Mouse (Mus musculus) embryonic facial prominence, embryonic 14.5 days (tissue): ENCODE measurements around the gene Ssb. TPM values are rescaled to one million over a fixed set of nuclear protein-coding genes. Genes with fewer than 3 reads are reported as not detected.

Source experiments
- ATAC-seq: fragments of 200-750 bp; cut with Nextera tagmentation; 2 replicates; pipeline ENCODE4 v1.8.0; 2017; ENCODE audit warnings: low read depth, moderate number of reproducible peaks, moderate TSS enrichment
- DNase-seq: peaks from one replicate; pipeline ENCODE4 v3.0.0-alpha.2; 2015; ENCODE audit warnings: low spot score
- H3K27ac ChIP-seq: fragments of 300-500 bp; sonication (generic); replicated peaks from 2 replicates; pipeline ENCODE4 v1.5.1; 2014; ENCODE audit warnings: low read depth, mild to moderate bottlenecking, low read length, moderate library complexity
- H3K27me3 ChIP-seq: fragments of 300-500 bp; sonication (generic); replicated peaks from 2 replicates; pipeline ENCODE4 v1.6.1; 2014; ENCODE audit warnings: low read length; ENCODE audit not compliant: control insufficient read depth, insufficient read depth
- H3K36me3 ChIP-seq: fragments of 300-500 bp; sonication (generic); 2 replicates; pipeline ENCODE4 v1.6.1; 2014; ENCODE audit warnings: low read length, mixed read lengths; ENCODE audit not compliant: control insufficient read depth, insufficient read depth
- H3K4me1 ChIP-seq: fragments of 300-500 bp; sonication (generic); 2 replicates; pipeline ENCODE4 v1.6.1; 2014; ENCODE audit warnings: antibody characterized with exemption, low read length; ENCODE audit not compliant: control insufficient read depth, insufficient read depth
- H3K4me2 ChIP-seq: fragments of 300-500 bp; sonication (generic); 2 replicates; pipeline ENCODE4 v1.6.1; 2014; ENCODE audit warnings: low read depth, mild to moderate bottlenecking, low read length, moderate library complexity, mixed read lengths
- H3K4me3 ChIP-seq: fragments of 300-500 bp; sonication (generic); 2 replicates; pipeline ENCODE4 v1.5.1; 2014; ENCODE audit warnings: low read depth, mild to moderate bottlenecking, low read length
- H3K9ac ChIP-seq: fragments of 300-500 bp; sonication (generic); 2 replicates; pipeline ENCODE4 v1.6.1; 2014; ENCODE audit warnings: low read depth, mild to moderate bottlenecking, low read length, moderate library complexity, mixed read lengths
- H3K9me3 ChIP-seq: fragments of 300-500 bp; sonication (generic); 2 replicates; pipeline ENCODE4 v1.6.1; 2016; ENCODE audit warnings: low read length; ENCODE audit not compliant: control insufficient read depth
- whole genome bisulfite sequencing: fragments of 180-500 bp; shearing (Covaris S2); extraction: QIAGEN DNeasy Blood & Tissue Kit; methylation state at CpG from one replicate; pipeline ENCODE4 v1.1.7; 2014; 5-methylcytosine and 5-hydroxymethylcytosine counted together
- polyA plus RNA-seq: library from polyadenylated mRNA; unstranded; fragments of >200 nt; fragmentation: Nextera tagmentation; extraction: Ambion mirVana; gene quantifications from 2 replicates; pipeline ENCODE4 v1.2.1, GENCODE M21; 2014

Ssb gene
- polyA plus RNA-seq, 1 experiment from 2014 or later: 303 TPM

DNA sequence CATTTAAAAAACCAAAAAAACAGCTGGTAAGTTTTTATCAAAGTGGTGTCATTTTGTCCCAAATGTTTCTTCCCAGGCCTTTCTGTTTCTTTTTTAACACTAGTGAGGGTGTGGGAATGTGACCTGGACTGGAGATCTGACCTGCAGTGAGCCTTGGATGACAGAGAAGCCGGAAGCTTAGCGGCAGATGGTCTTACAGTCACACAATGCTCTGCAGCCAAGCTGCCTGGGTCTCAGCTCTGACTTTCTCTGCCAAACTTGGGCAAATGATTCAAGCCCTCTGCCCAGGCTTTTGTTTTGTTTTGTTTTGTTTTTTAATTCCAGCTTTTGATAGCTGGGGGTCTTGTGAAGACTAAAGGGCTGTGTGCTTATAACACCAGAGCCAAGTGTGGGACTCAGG lies 35.0 kb upstream of the Ssb start:
- H3K4me2 ChIP-seq: no peak overlapping the region
- whole genome bisulfite sequencing: 67% methylated on average over 2 of the region's 2 CpGs
- H3K4me1 ChIP-seq: peaks cover 9% of the 10 kb centered on the region
- no peak overlapping the region for H3K9ac ChIP-seq
- no peak overlapping the region for H3K4me3 ChIP-seq
- H3K27me3 ChIP-seq: no peaks in the 10 kb centered on the region
- H3K36me3 ChIP-seq: peaks cover 45% of the 10 kb centered on the region
- DNase-seq (peak; percentile 15), ATAC-seq (no peak)
- H3K9me3 ChIP-seq: no peaks in the 10 kb centered on the region
- H3K27ac ChIP-seq: no peak overlapping the region

DNA sequence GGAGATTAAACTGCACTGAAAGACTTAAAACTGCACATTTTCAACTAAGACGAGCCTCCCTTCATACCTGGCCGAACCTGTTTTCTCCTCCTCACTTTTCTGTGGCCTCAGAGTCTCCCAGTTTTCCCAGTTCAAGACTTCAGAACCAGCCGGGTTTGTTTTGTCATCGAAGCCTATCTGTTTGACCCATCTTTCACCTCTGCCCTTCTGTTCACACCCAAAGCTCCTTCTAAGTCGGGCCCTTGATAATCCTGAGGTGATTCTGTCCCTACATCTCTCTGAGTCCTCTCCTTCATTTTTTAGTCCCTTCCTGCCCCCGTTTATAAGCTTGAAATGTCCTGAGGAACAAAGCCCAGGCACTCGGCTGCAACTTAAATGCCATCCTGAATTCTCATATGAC lies 33.3 kb upstream of the Ssb start:
- DNase-seq (peak; percentile 29), ATAC-seq (peak; percentile 28; the same call in 1 of the 2 replicates)
- Histone ChIP-seq H3K4me2 (no peak overlapping the region), H3K36me3 (peaks cover 55% of the 10 kb centered on the region), H3K4me1 (peaks cover 6% of the 10 kb centered on the region; the same call in 1 of the 2 replicates), H3K4me3 (no peak overlapping the region), H3K27ac (0 out of 2 replicates have a peak overlapping the region, but pooled peaks have one; percentile 4), H3K9ac (no peak overlapping the region; the same call in 1 of the 2 replicates), H3K27me3 (no peaks in the 10 kb centered on the region), H3K9me3 (no peaks in the 10 kb centered on the region)
- 50% methylated on average over 7 of the region's 7 CpGs for WGBS

GRCm38 (mm10) chr2:69829680-69830079 lies 31.7 kb upstream of the Ssb start:
- Histone ChIP-seq H3K4me2 (no peak overlapping the region), H3K9ac (no peak overlapping the region), H3K9me3 (no peaks in the 10 kb centered on the region), H3K4me3 (no peak overlapping the region), H3K36me3 (peaks cover 70% of the 10 kb centered on the region), H3K4me1 (no peaks in the 10 kb centered on the region), H3K27me3 (no peaks in the 10 kb centered on the region), H3K27ac (no peak overlapping the region)
- WGBS: 92% methylated on average over 2 of the region's 2 CpGs
- no peak for DNase-seq
- ATAC-seq: no peak

DNA sequence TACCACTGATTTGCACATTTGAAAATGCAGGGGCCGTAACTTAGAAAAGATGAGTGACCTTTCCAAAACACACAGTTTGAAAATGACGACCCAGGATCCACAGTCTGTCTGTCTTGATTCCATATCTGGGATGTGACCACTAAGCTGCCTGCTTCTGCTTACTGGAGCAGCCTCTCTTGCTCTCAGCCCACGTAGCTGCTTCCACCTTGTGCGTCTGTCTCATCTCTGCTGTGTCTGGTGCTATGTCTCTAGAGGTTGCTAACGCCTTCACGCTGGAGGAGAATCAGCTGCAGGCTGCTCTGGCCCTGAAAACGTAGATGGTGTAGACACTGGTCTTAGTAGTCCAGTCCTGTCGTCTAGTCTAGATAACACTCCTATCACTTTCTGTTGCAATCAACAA lies 31.2 kb upstream of the Ssb start:
- ATAC-seq: no peak
- no peak for DNase-seq

GRCm38 (mm10) chr2:69837244-69837967 lies 24.0 kb upstream of the Ssb start:
- WGBS: 67% methylated on average over 7 of the region's 7 CpGs
- no peaks in the 10 kb centered on the region for H3K9me3 ChIP-seq
- peaks cover 44% of the 10 kb centered on the region for H3K36me3 ChIP-seq
- H3K4me2 ChIP-seq: no peak overlapping the region
- DNase-seq (no peak), ATAC-seq (no peak)
- H3K9ac ChIP-seq: no peak overlapping the region
- no peaks in the 10 kb centered on the region for H3K4me1 ChIP-seq
- H3K4me3 ChIP-seq: no peak overlapping the region
- H3K27ac ChIP-seq: no peak overlapping the region
- no peaks in the 10 kb centered on the region for H3K27me3 ChIP-seq

More for the DNA sequence above, 31.2 kb upstream of the Ssb start:
- H3K4me2 ChIP-seq: no peak overlapping the region
- H3K36me3 ChIP-seq: peaks cover 73% of the 10 kb centered on the region
- no peak overlapping the region for H3K4me3 ChIP-seq
- H3K9me3 ChIP-seq: no peaks in the 10 kb centered on the region
- no peak overlapping the region for H3K27ac ChIP-seq
- no peaks in the 10 kb centered on the region for H3K4me1 ChIP-seq
- 84% methylated on average over 8 of the region's 8 CpGs for WGBS
- H3K9ac ChIP-seq: no peak overlapping the region
- H3K27me3 ChIP-seq: no peaks in the 10 kb centered on the region

DNA sequence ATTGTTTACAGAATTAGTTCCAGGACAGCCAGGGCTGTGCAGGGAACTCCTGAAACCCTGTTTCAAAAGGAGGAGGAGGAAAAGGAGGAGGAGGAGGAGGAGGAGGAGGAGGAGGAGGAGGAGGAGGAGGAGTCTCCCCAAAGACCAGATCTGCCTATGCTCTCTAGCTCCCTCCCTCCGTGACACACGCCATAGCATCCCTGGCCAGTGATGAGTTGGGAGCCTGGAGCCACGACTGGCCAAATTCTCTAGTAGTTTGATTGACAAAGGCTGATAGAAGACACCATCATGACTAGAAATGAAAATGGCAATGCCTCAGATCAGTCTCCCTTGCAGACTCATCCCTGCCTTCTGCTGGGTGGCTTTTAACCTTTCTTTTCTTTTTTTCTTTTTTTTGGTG lies 23.4 kb upstream of the Ssb start:
- no peak for ATAC-seq
- no peak for DNase-seq
- H3K4me3 ChIP-seq: no peak overlapping the region
- H3K9ac ChIP-seq: no peak overlapping the region
- no peaks in the 10 kb centered on the region for H3K9me3 ChIP-seq
- H3K27ac ChIP-seq: no peak overlapping the region
- no peaks in the 10 kb centered on the region for H3K4me1 ChIP-seq
- no peak overlapping the region for H3K4me2 ChIP-seq
- 23% methylated on average over 3 of the region's 3 CpGs for WGBS
- peaks cover 38% of the 10 kb centered on the region for H3K36me3 ChIP-seq
- no peaks in the 10 kb centered on the region for H3K27me3 ChIP-seq

GRCm38 (mm10) chr2:69838707-69839106 lies 22.7 kb upstream of the Ssb start:
- H3K27ac ChIP-seq: no peak overlapping the region
- ATAC-seq (no peak), DNase-seq (no peak)
- H3K4me2 ChIP-seq: no peak overlapping the region
- H3K9me3 ChIP-seq: no peaks in the 10 kb centered on the region
- H3K9ac ChIP-seq: no peak overlapping the region
- H3K27me3 ChIP-seq: no peaks in the 10 kb centered on the region
- peaks cover 31% of the 10 kb centered on the region for H3K36me3 ChIP-seq
- H3K4me1 ChIP-seq: no peaks in the 10 kb centered on the region
- H3K4me3 ChIP-seq: no peak overlapping the region

- Histone ChIP-seq H3K36me3 (peaks cover 18% of the 10 kb centered on the region), H3K27ac (no peak overlapping the region), H3K4me1 (no peaks in the 10 kb centered on the region), H3K4me2 (no peak overlapping the region), H3K27me3 (no peaks in the 10 kb centered on the region), H3K9me3 (no peaks in the 10 kb centered on the region), H3K4me3 (no peak overlapping the region), H3K9ac (no peak overlapping the region)
- whole genome bisulfite sequencing: 22% methylated on average over 6 of the region's 6 CpGs
- DNase-seq: peak; percentile 35
- peak; percentile 57; the same call in 1 of the 2 replicates for ATAC-seq
Observed at GRCm38 (mm10) chr2:69840261-69840660, 21.1 kb upstream of the Ssb start.

DNA sequence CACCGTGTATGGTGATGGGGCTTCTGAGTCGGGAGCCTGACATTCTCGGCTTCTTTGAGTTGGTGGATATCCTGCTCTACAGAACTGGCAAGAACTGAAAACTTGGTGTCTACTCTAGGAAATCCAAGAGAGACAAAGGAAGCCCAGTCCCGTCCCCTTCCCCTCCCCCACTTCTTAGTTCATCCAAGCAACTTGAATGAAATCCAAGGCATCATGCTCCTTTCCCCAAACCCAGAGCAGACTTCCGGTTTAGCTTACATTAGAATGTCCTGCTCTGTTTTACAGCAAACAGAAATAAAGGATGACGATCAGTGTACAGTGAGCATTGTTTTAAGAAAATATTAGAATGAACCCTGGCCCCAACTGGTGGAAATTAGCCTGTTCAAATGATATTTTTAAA lies 12.1 kb upstream of the Ssb start:
- 55% methylated on average over 6 of the region's 6 CpGs for WGBS
- H3K27ac ChIP-seq: no peak overlapping the region; the same call in 1 of the 2 replicates
- DNase-seq (peak; percentile 55), ATAC-seq (no peak)
- no peak overlapping the region for H3K4me2 ChIP-seq
- H3K4me1 ChIP-seq: no peaks in the 10 kb centered on the region
- H3K9ac ChIP-seq: no peak overlapping the region
- H3K27me3 ChIP-seq: no peaks in the 10 kb centered on the region
- H3K4me3 ChIP-seq: no peak overlapping the region
- no peaks in the 10 kb centered on the region for H3K9me3 ChIP-seq
- H3K36me3 ChIP-seq: no peaks in the 10 kb centered on the region
